Mouse (Mus musculus): Measurements from ENCODE around the gene Nlgn1.

DNA sequence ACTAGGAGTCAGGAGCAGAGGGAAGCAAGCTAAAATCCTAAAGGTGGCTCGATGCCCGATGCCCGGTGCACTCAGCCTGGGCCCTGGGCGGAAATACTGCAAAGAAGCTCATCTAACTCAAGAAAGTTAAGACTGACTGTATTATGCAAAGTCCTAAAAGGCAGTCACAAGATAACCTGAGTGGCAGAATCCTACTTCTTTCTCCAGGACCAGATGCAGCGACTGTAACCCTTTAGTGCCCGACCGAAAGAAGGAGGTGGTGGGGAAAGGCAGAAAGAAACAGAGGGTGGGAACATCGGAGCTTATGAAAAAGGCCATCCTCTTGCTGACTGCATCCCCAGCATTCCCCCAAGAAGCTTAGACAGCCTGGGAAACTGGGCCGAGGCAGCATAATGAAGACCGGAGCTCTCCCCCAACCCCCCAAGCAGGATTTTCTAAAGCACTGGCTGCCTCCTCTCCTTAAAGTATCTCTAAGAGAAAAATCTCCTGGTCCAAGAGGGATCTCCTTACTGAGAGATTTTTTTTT is 179.7 kb downstream of the Nlgn1 start:
- TF ChIP-seq POLR2A (IDR thresholded peaks at IDR 0.05; ENCODE audit: insufficient read length, low read depth): no peak
- no peak for TF ChIP-seq MAX (IDR thresholded peaks at IDR 0.05; ENCODE audit: low read depth)
- no peak for TF ChIP-seq TCF12 (IDR thresholded peaks at IDR 0.05; ENCODE audit: insufficient read depth, poor library complexity, severe bottlenecking)
- no peak for TF ChIP-seq CEBPB (IDR thresholded peaks at IDR 0.05; ENCODE audit: insufficient read depth, poor library complexity, severe bottlenecking)
- TF ChIP-seq E2F4 (IDR thresholded peaks at IDR 0.05; ENCODE audit: insufficient read depth): no peak
- TF ChIP-seq USF1 (IDR thresholded peaks at IDR 0.05; ENCODE audit: low read depth): no peak
